Mouse (Mus musculus): ENCODE data around the gene Etaa1. TPM values are rescaled to one million over a fixed set of nuclear protein-coding genes. Genes with fewer than 3 reads are reported as not detected.

Etaa1 gene
- 7.9 and 9.9 TPM in 2 replicates for total RNA-seq (2023)

GRCm38 (mm10) chr11:17953231-17954134 lies at the start of gene Etaa1:
TSS of gene Etaa1 (minus strand) at chr11:17953875.

